In the genomic region with DNA sequence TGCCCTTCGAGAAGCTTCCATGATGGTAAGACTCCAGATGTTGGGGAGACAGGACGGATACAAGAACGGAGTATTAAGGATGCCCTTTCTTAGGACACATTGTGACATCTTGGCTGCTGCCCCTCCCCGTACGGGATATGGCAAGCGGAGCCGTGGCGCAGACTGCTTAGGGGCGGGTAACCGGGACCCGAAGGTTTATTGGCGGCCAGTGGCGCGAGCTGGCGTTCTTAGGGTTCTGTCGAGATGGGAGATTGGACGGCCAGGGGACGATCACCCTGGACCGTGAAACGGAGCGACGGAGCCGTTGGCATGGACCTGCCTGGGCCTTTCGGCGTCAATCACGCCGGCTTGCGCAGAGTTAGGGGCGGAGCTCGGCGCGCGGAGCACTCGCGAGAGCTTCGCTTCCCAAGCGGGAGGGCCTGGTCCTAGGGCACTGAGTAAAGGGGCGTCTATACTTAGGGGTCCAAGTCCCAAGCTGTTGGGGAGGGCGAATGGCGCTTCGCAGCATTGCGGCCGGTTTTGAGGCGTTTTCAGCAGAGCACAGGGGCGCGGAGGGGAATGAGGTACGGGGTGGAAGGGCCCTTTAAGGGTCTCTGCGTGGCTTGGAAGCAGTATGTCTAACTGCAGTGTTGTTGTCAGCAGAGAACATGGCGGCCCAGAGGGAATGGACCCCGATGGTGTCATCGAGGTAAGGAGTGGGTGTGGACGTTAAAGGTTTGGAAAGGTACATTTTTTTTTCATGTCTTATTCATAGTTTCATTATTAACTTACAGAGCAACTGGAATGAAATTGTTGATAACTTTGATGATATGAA, we compare ENCODE assay signal across 8 mouse cellular contexts. TPM values are rescaled to one million over a fixed set of nuclear protein-coding genes. Genes with fewer than 3 reads are reported as not detected.
DNase-seq lines count a peak whose midpoint lies in the region; ATAC-seq and TF ChIP-seq lines count a peak whose summit lies in the region.

No protein-coding gene starts in this region.

- H3K4me1 ChIP-seq in embryonic facial prominence, embryonic 15.5 days, result peaks cover 22% of the 10 kb centered on the region
- H3K4me1 ChIP-seq in limb, embryonic 14.5 days (ENCODE audit: control insufficient read depth, insufficient read depth, low read length), result peaks cover 16% of the 10 kb centered on the region
- H3K4me1 ChIP-seq in midbrain, embryonic 16.5 days (ENCODE audit: control insufficient read depth, insufficient read depth, low read length), result peaks cover 32% of the 10 kb centered on the region

- peak; percentile 67; the same call in 1 of the 2 replicates for TF ChIP-seq POLR2A in limb, embryonic 14.5 days (IDR thresholded peaks at IDR 0.05; ENCODE audit: borderline replicate concordance, extremely low read depth, insufficient read depth, insufficient read length)

- under 1% methylated on average over 52 of the region's 52 CpGs for whole genome bisulfite sequencing in embryonic facial prominence, embryonic 15.5 days
- under 1% methylated on average over 52 of the region's 52 CpGs for WGBS in limb, embryonic 14.5 days
- WGBS in midbrain, embryonic 16.5 days, result under 1% methylated on average over 52 of the region's 52 CpGs

- peak; percentile 92 for DNase-seq in 3134 (ENCODE audit: extremely low read depth, insufficient read length, low spot score)
- DNase-seq in adrenal gland, postnatal 4 days (ENCODE audit: low spot score in 2 of 2), result peak; percentile 67 to 71
- peak; percentile 79 for DNase-seq in heart, adult 8-10 months (ENCODE audit: low spot score)
- DNase-seq in kidney, adult 9 months, result peak; percentile 87
- DNase-seq in limb, embryonic 14.5 days (ENCODE audit: low spot score), result peak; percentile 83
- DNase-seq in spleen, postnatal 10 days (ENCODE audit: low spot score in 2 of 2), result peak; percentile 84 to 89

- H3K9me3 ChIP-seq in embryonic facial prominence, embryonic 15.5 days (replicated peaks), result no peaks in the 10 kb centered on the region
- no peaks in the 10 kb centered on the region for H3K9me3 ChIP-seq in limb, embryonic 14.5 days (ENCODE audit: control insufficient read depth, low read length)
- H3K9me3 ChIP-seq in midbrain, embryonic 16.5 days (replicated peaks; ENCODE audit: control insufficient read depth, low read length, poor library complexity, severe bottlenecking), result no peaks in the 10 kb centered on the region

- peak overlapping the region; percentile 68 for H3K4me2 ChIP-seq in embryonic facial prominence, embryonic 15.5 days (replicated peaks)
- peak overlapping the region; percentile 94 for H3K4me2 ChIP-seq in limb, embryonic 14.5 days (replicated peaks; ENCODE audit: low read depth, low read length, severe bottlenecking)
- peak overlapping the region; percentile 98 for H3K4me2 ChIP-seq in midbrain, embryonic 16.5 days (ENCODE audit: low read length)

- peaks cover 41% of the 10 kb centered on the region for H3K36me3 ChIP-seq in embryonic facial prominence, embryonic 15.5 days
- peaks cover 49% of the 10 kb centered on the region for H3K36me3 ChIP-seq in limb, embryonic 14.5 days (ENCODE audit: control insufficient read depth, insufficient read depth, low read length)
- peaks cover 20% of the 10 kb centered on the region for H3K36me3 ChIP-seq in midbrain, embryonic 16.5 days (ENCODE audit: control insufficient read depth, insufficient read depth, low read length)

- peak overlapping the region; percentile 99 for H3K27ac ChIP-seq in embryonic facial prominence, embryonic 15.5 days (replicated peaks)
- H3K27ac ChIP-seq in limb, embryonic 14.5 days (replicated peaks; ENCODE audit: low read depth, low read length), result peak overlapping the region; percentile 97
- H3K27ac ChIP-seq in midbrain, embryonic 16.5 days (ENCODE audit: low read length), result peak overlapping the region; percentile 99

- peak; percentile 86 for ATAC-seq in embryonic facial prominence, embryonic 15.5 days (ENCODE audit: insufficient number of reproducible peaks, low FRiP score, low TSS enrichment, low read depth)
- peak; percentile 86 for ATAC-seq in limb, embryonic 14.5 days (ENCODE audit: low FRiP score, low read depth)
- peak; percentile 92 for ATAC-seq in midbrain, embryonic 16.5 days

- H3K9ac ChIP-seq in embryonic facial prominence, embryonic 15.5 days, result peak overlapping the region; percentile 98
- peak overlapping the region; percentile 100 for H3K9ac ChIP-seq in limb, embryonic 14.5 days (ENCODE audit: low read depth, low read length, severe bottlenecking)
- peak overlapping the region; percentile 99 for H3K9ac ChIP-seq in midbrain, embryonic 16.5 days (ENCODE audit: low read depth, low read length)

- H3K4me3 ChIP-seq in embryonic facial prominence, embryonic 15.5 days (replicated peaks), result peak overlapping the region; percentile 68
- H3K4me3 ChIP-seq in limb, embryonic 14.5 days (replicated peaks; ENCODE audit: low read length), result peak overlapping the region; percentile 97
- peak overlapping the region; percentile 93 for H3K4me3 ChIP-seq in midbrain, embryonic 16.5 days (ENCODE audit: low read depth, low read length)

- H3K27me3 ChIP-seq in embryonic facial prominence, embryonic 15.5 days, result no peaks in the 10 kb centered on the region
- no peaks in the 10 kb centered on the region for H3K27me3 ChIP-seq in limb, embryonic 14.5 days (ENCODE audit: control insufficient read depth, insufficient read depth, low read length)
- H3K27me3 ChIP-seq in midbrain, embryonic 16.5 days (ENCODE audit: control insufficient read depth, insufficient read depth, low read depth, low read length), result no peaks in the 10 kb centered on the region

RNA-seq across cellular contexts. Expression of a gene that starts 0.9 kb away (rescaled TPM):
- total RNA-seq in adrenal gland, postnatal 4 days (2021), result 100 to 1,000 TPM; 482 to 508 TPM
- 231 and 236 TPM in 2 replicates for polyA plus RNA-seq in embryonic facial prominence, embryonic 15.5 days (2015; fragmentation: Nextera tagmentation; extraction: Ambion mirVana)
- 100 to 1,000 TPM; 355 to 426 (median 380) TPM for total RNA-seq in heart, adult 8-10 months (2022)
- polyA plus RNA-seq in limb, embryonic 14.5 days (2012; rRNA removed), result 640 and 683 TPM in 2 replicates
- 260 and 283 TPM in 2 replicates for polyA plus RNA-seq in limb, embryonic 14.5 days (2014; fragmentation: Nextera tagmentation; extraction: Ambion mirVana)
- 364 and 366 TPM in 2 replicates for polyA plus RNA-seq in midbrain, embryonic 16.5 days (2015; fragmentation: Nextera tagmentation; extraction: Ambion mirVana)

RNA-seq across cellular contexts. Expression of a gene that starts 19.4 kb away (rescaled TPM):
- total RNA-seq in adrenal gland, postnatal 4 days (2021), result 10 to 100 TPM; 24.2 to 25.5 TPM
- polyA plus RNA-seq in embryonic facial prominence, embryonic 15.5 days (2015; fragmentation: Nextera tagmentation; extraction: Ambion mirVana), result 83.0 and 86.0 TPM in 2 replicates
- total RNA-seq in heart, adult 8-10 months (2022), result 10 to 100 TPM in 1 of 4 experiments, 1 to 10 TPM in 3; 6.7 to 11.0 (median 7.6) TPM
- polyA plus RNA-seq in limb, embryonic 14.5 days (2012; rRNA removed), result 9.0 and 12.1 TPM in 2 replicates
- 90.1 and 91.4 TPM in 2 replicates for polyA plus RNA-seq in limb, embryonic 14.5 days (2014; fragmentation: Nextera tagmentation; extraction: Ambion mirVana)
- 36.0 and 37.1 TPM in 2 replicates for polyA plus RNA-seq in midbrain, embryonic 16.5 days (2015; fragmentation: Nextera tagmentation; extraction: Ambion mirVana)

RNA-seq across cellular contexts. Expression of a gene that starts 38.2 kb away (rescaled TPM):
- total RNA-seq in adrenal gland, postnatal 4 days (2021), result 100 to 1,000 TPM; 119 to 145 TPM
- 0.13 and 0.25 TPM in 2 replicates for polyA plus RNA-seq in embryonic facial prominence, embryonic 15.5 days (2015; fragmentation: Nextera tagmentation; extraction: Ambion mirVana)
- total RNA-seq in heart, adult 8-10 months (2022), result 1 to 10 TPM; 2.5 to 6.3 (median 3.5) TPM
- 0.29 and 0.38 TPM in 2 replicates for polyA plus RNA-seq in limb, embryonic 14.5 days (2012; rRNA removed)
- polyA plus RNA-seq in limb, embryonic 14.5 days (2014; fragmentation: Nextera tagmentation; extraction: Ambion mirVana), result 0.26 TPM in 1 of 2 replicates, not detected in the other
- polyA plus RNA-seq in midbrain, embryonic 16.5 days (2015; fragmentation: Nextera tagmentation; extraction: Ambion mirVana), result not detected in 2 replicates

RNA-seq across cellular contexts. Expression of a gene that starts 50.5 kb away (rescaled TPM):
- total RNA-seq in adrenal gland, postnatal 4 days (2021), result 100 to 1,000 TPM in 1 of 2 experiments, 10 to 100 TPM in 1; 10.7 to 386 TPM
- 0.08 and 0.17 TPM in 2 replicates for polyA plus RNA-seq in embryonic facial prominence, embryonic 15.5 days (2015; fragmentation: Nextera tagmentation; extraction: Ambion mirVana)
- total RNA-seq in heart, adult 8-10 months (2022), result not detected
- 0.23 and 0.60 TPM in 2 replicates for polyA plus RNA-seq in limb, embryonic 14.5 days (2012; rRNA removed)
- polyA plus RNA-seq in limb, embryonic 14.5 days (2014; fragmentation: Nextera tagmentation; extraction: Ambion mirVana), result 0.14 TPM in 1 of 2 replicates, not detected in the other
- not detected in 2 replicates for polyA plus RNA-seq in midbrain, embryonic 16.5 days (2015; fragmentation: Nextera tagmentation; extraction: Ambion mirVana)

Comparison
In these comparisons a context has a peak if more than half of its experiments do, and no peak if none do; other contexts are left out.
1. Peak in every context shown above with its lines: DNase-seq, ATAC-seq, H3K4me3 ChIP-seq and H3K27ac ChIP-seq.